Mouse (Mus musculus) ovary, adult 18-20 months (tissue): ENCODE measurements around the gene Ccdc65.
"Not testable (repeated sequence)": the region's sequence is repeated elsewhere in the genome, so short reads cannot be mapped to it uniquely, and the experiment has no call there.

Experiments
- DNase-seq: peaks from one replicate; pipeline ENCODE4 v3.0.0; 2022; ENCODE audit warnings: low spot score, mixed read lengths

The Ccdc65 gene

GRCm38 (mm10) chr15:98737881-98738280 lies 29.9 kb downstream of the Ccdc65 start:
- DNase-seq = no peak

DNA sequence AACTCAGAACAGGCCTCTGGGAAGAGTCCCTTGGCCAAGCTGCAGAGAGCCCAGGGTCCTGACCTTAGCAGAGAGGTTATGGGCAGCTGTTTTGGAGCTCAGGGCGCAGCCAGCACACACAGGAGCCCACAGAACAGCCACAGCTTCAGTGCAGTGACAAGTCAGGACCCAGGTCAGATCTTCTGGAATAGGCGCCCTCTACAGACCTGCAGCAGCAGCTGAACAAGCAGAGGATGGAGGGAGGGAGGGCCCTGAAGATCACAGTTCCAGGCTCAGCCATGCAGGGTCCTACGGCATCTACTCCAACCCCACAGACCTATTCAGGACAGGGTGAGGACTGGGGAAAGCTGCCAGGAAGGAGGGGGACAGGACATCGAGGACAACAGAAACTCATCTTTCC lies 30.8 kb downstream of the Ccdc65 start:
- DNase-seq = no peak

DNA sequence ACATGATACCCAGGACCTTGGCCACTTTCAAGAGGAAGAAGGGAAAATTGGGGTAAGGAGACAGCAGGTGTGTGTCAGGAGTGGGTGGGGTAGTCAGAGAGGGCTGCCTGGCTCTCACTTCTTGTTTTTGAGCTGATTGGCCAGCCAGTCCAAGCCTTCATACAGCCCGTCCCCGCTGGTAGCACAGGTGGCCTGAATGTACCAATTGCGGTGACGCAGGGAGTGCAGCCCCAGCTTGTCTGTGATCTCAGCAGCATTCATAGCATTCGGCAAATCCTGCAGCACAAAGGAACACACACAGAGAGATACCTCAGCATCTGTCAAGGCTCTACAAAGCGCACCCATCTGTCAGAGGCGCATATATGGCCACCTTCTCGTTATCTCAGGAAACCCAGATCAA lies 32.2 kb downstream of the Ccdc65 start:
- no peak for DNase-seq

DNA sequence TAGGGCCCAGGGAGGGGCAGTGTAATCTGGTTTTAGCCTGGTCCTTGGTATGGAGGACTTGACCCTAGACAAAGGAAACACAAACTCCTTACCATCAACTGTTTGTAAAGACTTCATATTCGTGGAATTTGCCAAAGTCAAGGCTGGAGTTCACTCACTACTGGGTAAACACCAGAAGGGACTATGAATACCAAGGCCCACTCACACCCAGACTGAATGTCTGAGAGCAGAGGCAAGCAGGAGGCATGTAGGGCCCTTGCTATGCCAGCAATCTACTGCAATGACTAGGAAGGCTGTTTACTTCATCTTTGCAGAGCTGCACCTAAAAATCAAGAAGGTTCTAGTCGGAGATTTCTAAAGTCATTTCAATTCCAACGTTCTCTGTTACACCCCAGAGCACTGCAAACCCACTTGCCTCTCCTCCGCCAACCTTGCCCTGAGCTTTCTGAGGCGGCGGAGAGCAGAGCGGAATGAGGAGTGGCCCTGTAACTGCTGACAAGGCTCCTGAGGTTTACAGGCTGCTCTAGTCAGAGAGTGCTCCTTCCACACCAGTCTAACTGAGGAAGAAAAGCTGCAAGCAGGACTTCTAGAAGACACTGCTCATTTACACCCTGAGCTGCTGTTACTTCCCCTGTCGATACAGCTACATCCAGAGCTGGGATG lies 34.9 kb downstream of the Ccdc65 start:
- DNase-seq = no peak

GRCm38 (mm10) chr15:98743863-98744262 lies 35.9 kb downstream of the Ccdc65 start:
- not testable (repeated sequence) for DNase-seq

GRCm38 (mm10) chr15:98746344-98746965 lies 38.4 kb downstream of the Ccdc65 start:
- no peak for DNase-seq

DNA sequence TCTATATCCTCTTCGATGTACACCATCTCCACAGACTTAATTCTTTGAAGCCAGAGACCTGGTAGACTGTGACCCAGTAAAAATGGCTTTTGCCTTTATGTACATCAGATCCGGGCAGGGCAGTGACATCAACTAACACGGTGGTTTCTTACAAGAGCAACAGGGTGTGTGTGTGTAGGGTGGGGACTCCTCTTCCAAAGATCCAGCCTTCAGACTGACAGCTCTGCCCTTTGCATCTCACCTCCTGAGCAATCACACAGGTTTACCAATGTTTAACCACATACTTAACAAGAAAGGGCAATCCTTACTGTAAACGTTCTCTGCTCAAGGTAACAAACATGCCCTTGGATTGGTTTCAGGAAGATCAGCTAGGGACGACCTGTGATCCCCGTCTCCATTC lies 39.3 kb downstream of the Ccdc65 start:
- no peak for DNase-seq

DNA sequence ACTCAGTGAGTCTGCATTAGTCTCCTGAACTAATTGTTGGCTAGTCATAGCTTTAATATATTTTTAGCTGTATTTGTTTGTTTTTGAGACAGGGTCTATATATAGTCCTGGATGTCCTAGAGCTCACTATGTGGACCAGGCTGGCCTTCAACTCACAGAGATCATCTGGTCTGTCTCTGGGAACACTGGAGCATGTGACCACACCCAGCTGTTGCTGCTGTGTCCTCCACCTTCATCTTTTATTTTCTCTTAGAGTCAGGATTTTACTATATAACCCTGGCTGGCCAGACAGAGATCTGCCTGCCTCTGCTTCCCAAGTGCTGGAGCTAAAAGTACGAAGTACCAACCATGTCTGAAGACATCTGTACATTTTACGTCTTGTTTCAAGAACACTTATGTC lies 41.1 kb downstream of the Ccdc65 start:
- DNase-seq = no peak

DNA sequence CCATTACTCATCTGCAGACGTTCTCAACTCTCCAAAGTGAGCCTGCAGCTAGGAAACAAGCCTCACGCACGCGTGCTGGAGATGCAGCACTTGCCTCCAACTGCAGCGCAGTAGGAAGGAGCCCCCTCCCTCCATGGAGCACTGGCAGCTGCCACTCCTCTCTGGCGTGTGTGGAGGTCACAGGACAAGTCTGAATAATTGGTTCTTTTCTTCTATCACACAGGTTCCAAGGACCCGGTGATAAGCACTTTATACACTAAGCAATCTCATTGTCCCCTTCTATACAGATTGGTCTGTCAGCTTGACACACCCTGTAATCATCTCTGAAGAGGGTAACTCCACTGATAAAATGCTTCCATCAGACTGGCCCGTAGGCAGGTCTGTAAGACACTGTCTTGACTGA lies 45.0 kb downstream of the Ccdc65 start:
- no peak for DNase-seq

DNA sequence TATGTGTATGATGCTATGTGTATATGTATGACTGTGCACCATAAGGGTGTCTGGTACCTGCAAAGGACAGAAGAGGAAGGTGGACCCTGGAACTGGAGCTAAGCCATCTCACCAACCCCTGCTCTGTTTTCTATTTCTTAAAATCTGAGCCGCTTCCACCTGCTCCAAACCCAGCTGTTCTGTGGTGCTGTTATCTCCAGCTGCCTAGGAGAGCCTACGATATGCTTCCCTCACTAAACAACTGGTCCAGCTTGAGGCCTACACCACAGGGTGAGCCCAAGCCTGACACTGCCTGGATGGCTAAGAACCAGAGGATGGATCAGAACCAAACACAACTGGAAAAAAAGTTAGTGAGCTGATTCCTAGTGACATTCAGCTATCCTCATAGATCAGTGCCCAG lies 46.1 kb downstream of the Ccdc65 start:
- no peak for DNase-seq

- DNase-seq = peak; percentile 82
These were observed 54.2 kb downstream of the Ccdc65 start for GRCm38 (mm10) chr15:98762201-98762621.

DNA sequence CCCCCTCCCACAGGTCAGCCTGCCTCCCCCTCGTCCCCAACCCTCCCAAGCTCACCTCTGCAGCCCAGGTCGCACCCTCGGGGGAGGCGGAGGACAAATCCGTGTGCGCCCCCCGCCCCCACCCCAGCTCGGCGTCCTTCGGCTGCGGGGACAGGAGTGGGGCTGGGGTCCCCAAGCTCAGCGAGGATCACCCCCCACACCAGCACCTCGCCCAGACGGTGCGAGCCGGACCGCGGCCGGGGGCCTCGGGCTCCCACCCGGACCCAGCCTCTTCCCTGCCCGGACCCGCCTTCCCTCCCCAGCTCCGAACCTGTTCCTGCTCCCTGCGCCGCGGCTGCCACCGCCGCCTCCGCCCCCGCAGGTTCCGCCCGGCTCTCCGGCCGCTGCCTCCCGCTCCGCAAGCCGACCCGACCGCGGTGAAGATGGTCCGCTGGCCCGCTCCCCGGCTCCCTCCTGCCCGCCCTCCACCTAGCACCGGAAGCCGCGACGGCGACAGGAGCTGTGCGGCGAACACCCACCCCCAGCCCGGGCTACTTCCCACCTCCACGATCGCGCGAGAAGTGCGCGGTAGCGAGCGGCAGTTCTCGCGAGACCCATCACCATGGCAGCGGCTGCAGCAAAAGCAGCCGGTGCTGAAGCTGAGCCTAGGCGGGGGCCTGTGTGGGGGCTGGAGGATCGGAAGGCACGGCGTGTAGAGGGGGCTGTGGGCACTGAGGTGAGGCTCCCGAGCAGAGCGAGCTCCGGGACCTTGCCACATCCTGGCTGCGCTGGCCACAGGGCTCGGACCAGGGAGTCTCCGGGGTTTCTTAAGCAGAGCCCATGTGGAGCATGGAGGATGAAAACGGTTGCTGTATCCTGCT lies 54.9 kb downstream of the Ccdc65 start, which contains the start of gene Arf3:
Arf3 (minus strand) TSS at position 545 of the 860 bp plus-strand sequence.
- DNase-seq = peak; percentile 93

- DNase-seq = peak; percentile 47
These were observed 57.9 kb downstream of the Ccdc65 start for GRCm38 (mm10) chr15:98765929-98766328.

DNA sequence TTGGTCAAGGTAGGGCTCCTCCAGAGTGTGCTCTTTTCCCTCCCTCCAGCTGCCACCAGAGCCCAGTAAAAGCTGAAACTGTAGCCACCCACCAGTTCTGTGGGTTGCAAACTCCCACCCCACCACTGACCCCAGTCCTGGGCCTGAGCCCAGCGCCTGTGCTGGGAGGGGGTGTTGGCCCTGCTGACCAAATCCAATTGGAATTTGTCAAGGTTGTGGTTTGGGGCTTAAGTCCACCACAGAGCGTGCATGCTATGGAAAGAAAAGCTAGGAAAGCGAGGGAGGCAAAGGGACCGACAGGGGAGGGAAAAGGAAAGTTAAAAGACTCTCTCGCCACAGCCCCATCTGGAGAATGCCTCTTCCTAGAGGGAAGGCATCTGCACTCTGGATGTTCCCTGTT lies 60.3 kb downstream of the Ccdc65 start:
- peak; percentile 34 for DNase-seq

DNA sequence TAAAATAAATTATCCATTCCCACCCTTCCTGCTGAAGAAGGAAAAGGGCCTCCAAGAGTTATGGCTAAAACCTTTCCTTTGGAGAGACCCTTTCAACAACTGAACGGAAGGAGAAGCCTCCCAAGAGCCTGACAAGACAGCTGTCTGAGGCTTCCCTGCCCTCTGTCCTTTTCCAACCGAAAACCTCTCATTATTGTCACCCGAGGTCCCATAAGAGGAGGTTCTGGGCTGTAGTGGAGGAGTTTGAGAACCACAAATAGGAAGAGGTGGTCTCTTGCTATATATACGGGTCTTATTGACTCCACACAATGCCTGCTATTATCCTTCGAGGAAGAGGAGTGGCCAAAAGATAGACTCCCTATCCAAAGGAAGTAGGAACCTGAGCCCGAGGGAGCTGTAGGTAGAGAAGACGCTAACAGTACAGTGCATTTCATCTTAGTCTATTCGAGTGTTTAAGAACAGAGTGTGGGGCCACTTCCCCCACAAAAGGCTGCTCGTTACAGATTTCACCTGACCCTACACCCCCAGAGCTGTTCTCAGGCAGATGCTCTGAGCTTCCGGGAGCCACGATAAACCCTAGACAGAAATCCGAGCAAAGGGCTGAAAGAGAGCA lies 63.9 kb downstream of the Ccdc65 start:
- no peak for DNase-seq

- no peak for DNase-seq
These were observed 64.7 kb downstream of the Ccdc65 start for GRCm38 (mm10) chr15:98772511-98773211.
